Mouse (Mus musculus): ENCODE results near the gene Ano6.

Gene Ano6

GRCm38 (mm10) chr15:95888556-95888955, 97.9 kb downstream of the Ano6 start:
- no peak for DNase-seq (ENCODE audit: low read depth, low spot score)

GRCm38 (mm10) chr15:95890368-95890767, 99.7 kb downstream of the Ano6 start:
- no peak for DNase-seq (ENCODE audit: low read depth, low spot score)

- no peak for DNase-seq (ENCODE audit: low read depth, low spot score)
Measured at GRCm38 (mm10) chr15:95892171-95892570, 101.5 kb downstream of the Ano6 start.

GRCm38 (mm10) chr15:95892929-95893328, 102.3 kb downstream of the Ano6 start:
- DNase-seq (ENCODE audit: low read depth, low spot score) = no peak

- no peak for DNase-seq (ENCODE audit: low read depth, low spot score)
Measured at GRCm38 (mm10) chr15:95895699-95896098, 105.1 kb downstream of the Ano6 start.

GRCm38 (mm10) chr15:95897653-95898052, 107.0 kb downstream of the Ano6 start:
- DNase-seq (ENCODE audit: low read depth, low spot score) = no peak

GRCm38 (mm10) chr15:95898438-95898837, 107.8 kb downstream of the Ano6 start:
- no peak for DNase-seq (ENCODE audit: low read depth, low spot score)

GRCm38 (mm10) chr15:95902396-95902795, 111.8 kb downstream of the Ano6 start:
- no peak for DNase-seq (ENCODE audit: low read depth, low spot score)

GRCm38 (mm10) chr15:95904247-95904646, 113.6 kb downstream of the Ano6 start:
- DNase-seq (ENCODE audit: low read depth, low spot score) = no peak

- DNase-seq (ENCODE audit: low read depth, low spot score) = no peak
Measured at GRCm38 (mm10) chr15:95906017-95906749, 115.5 kb downstream of the Ano6 start.

- DNase-seq (ENCODE audit: low read depth, low spot score) = no peak
Measured at GRCm38 (mm10) chr15:95906891-95907290, 116.2 kb downstream of the Ano6 start.

GRCm38 (mm10) chr15:95907337-95907736, 116.7 kb downstream of the Ano6 start:
- DNase-seq (ENCODE audit: low read depth, low spot score) = no peak

GRCm38 (mm10) chr15:95907909-95908308, 117.3 kb downstream of the Ano6 start:
- DNase-seq (ENCODE audit: low read depth, low spot score) = no peak

GRCm38 (mm10) chr15:95910099-95910780, 119.6 kb downstream of the Ano6 start:
- DNase-seq (ENCODE audit: low read depth, low spot score) = no peak

GRCm38 (mm10) chr15:95914963-95915362, 124.3 kb downstream of the Ano6 start:
- DNase-seq (ENCODE audit: low read depth, low spot score) = no peak

- no peak for DNase-seq (ENCODE audit: low read depth, low spot score)
Measured at GRCm38 (mm10) chr15:95915477-95915876, 124.8 kb downstream of the Ano6 start.

GRCm38 (mm10) chr15:95917330-95917729, 126.7 kb downstream of the Ano6 start:
- no peak for DNase-seq (ENCODE audit: low read depth, low spot score)

GRCm38 (mm10) chr15:95920047-95920446, 129.4 kb downstream of the Ano6 start:
- peak; percentile 54 for DNase-seq (ENCODE audit: low read depth, low spot score)

GRCm38 (mm10) chr15:95921072-95921471, 130.4 kb downstream of the Ano6 start:
- DNase-seq (ENCODE audit: low read depth, low spot score) = no peak

GRCm38 (mm10) chr15:95921639-95922038, 131.0 kb downstream of the Ano6 start:
- no peak for DNase-seq (ENCODE audit: low read depth, low spot score)

- DNase-seq (ENCODE audit: low read depth, low spot score) = no peak
Measured at GRCm38 (mm10) chr15:95922558-95922957, 131.9 kb downstream of the Ano6 start.

GRCm38 (mm10) chr15:95925334-95925986, 134.8 kb downstream of the Ano6 start:
- no peak for DNase-seq (ENCODE audit: low read depth, low spot score)

- no peak for DNase-seq (ENCODE audit: low read depth, low spot score)
Measured at GRCm38 (mm10) chr15:95929087-95929486, 138.4 kb downstream of the Ano6 start.
